Mouse (Mus musculus) small intestine, adult 2 months (tissue): ENCODE data around the gene Cetn4. TPM values are rescaled to one million over a fixed set of nuclear protein-coding genes. Genes with fewer than 3 reads are reported as not detected.

Experiments used
- H3K27ac ChIP-seq: fragments of 200-500 bp; 2 replicates; pipeline ENCODE4 v1.5.1; 2012; ENCODE audit warnings: low read depth, low read length, control low read depth, inconsistent platforms; ENCODE audit not compliant: insufficient read depth
- H3K27me3 ChIP-seq: fragments of 200-500 bp; 2 replicates; pipeline ENCODE4 v1.6.1; 2012; ENCODE audit warnings: mild to moderate bottlenecking, moderate library complexity, low read length, inconsistent platforms; ENCODE audit not compliant: control insufficient read depth, insufficient read depth
- H3K36me3 ChIP-seq: fragments of 200-500 bp; 2 replicates; pipeline ENCODE4 v1.6.1; 2012; ENCODE audit warnings: mild to moderate bottlenecking, low read length, control low read depth, inconsistent platforms; ENCODE audit not compliant: control insufficient read depth, insufficient read depth
- H3K4me1 ChIP-seq: fragments of 200-500 bp; 2 replicates; pipeline ENCODE4 v1.6.1; 2012; ENCODE audit warnings: low read length, inconsistent platforms, mixed read lengths; ENCODE audit not compliant: control insufficient read depth, insufficient read depth, insufficient read length
- H3K4me3 ChIP-seq: fragments of 200-500 bp; 2 replicates; pipeline ENCODE4 v1.5.1; 2012; ENCODE audit warnings: low read depth, mild to moderate bottlenecking, control low read depth, inconsistent platforms, low read length, moderate library complexity
- CTCF ChIP-seq: fragments of 200-500 bp; IDR thresholded peaks from 2 replicates; pipeline ENCODE4 v1.5.1; 2012; ENCODE audit warnings: low read depth, mild to moderate bottlenecking, control low read depth, inconsistent platforms, low read length, moderate library complexity, mixed read lengths; ENCODE audit not compliant: insufficient replicate concordance, insufficient read length; ENCODE audit errors: extremely low read depth
- POLR2A ChIP-seq: fragments of 200-500 bp; IDR thresholded peaks from 2 replicates; pipeline ENCODE4 v1.6.1; 2012; ENCODE audit warnings: low read depth, mild to moderate bottlenecking, control low read depth, inconsistent platforms, low read length, moderate library complexity
- WGBS: fragments of 180-500 bp; shearing (Covaris S2); methylation state at CpG from one replicate; pipeline ENCODE4 v1.1.7; 2018; 5-methylcytosine and 5-hydroxymethylcytosine counted together
- polyA plus RNA-seq: library from polyadenylated mRNA; depleted of rRNA; stranded (reverse); fragments of >200 nt; gene quantifications from 2 replicates; pipeline ENCODE4 v1.2.3, GENCODE M21; 2012; rRNA removed

Gene Cetn4
- polyA plus RNA-seq, 1 experiment, result not detected

DNA sequence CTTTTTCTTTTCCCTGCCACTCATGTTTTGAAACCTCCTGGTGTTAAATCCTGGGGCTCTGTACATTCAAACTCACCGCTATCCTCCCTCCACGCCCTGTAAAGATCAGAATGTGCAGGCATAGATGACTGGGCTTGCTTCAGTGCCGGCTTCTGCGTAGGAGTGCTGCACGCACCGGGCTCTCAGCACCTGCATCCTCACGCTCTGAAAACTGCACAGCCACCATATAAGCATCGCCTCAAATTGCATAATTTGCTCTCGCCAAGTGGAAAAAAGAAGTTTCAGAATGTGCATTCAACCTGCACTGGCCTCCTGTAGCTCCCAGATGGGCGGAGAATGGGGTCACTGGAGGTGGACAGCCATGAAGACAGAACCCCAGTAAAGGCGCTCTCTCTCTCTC, 44.2 kb downstream of the Cetn4 start:
- Histone ChIP-seq H3K4me3 (no peak overlapping the region), H3K27me3 (no peaks in the 10 kb centered on the region), H3K27ac (no peak overlapping the region), H3K36me3 (no peaks in the 10 kb centered on the region), H3K4me1 (no peaks in the 10 kb centered on the region)
- TF ChIP-seq POLR2A (no peak), CTCF (no peak)
- 78% methylated on average over 11 of the region's 11 CpGs for WGBS

DNA sequence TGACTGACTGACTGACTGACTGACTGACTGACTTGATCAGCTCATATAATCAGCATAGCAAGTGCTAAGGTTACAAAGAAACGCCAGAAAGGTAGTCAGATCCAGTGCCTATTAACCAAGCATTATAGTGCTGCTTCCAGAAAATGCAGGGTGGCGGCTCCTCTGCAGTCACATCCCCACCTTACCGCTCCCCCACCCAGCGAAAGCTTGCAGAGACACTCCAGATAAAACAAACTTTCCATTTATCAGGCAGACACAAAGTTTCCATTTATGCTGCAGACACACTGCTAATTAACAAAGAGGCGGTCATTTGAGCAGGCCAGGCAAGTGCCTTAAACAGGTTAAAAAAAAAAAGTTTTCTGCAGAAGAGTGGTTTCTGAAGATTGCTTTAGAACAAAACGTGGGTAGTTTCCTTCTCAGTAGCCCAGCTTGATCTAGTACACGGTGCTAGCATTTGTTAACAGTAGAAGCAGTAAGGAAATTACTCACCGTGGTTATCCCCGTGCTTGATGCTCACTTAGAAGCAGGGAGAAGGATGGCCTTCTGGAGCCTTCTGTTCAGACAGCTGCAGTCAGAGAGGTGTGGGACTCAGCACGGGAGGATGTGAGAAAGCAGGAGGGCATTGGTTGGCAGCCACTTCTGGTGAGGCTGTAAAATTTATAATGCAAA, 53.0 kb downstream of the Cetn4 start:
- 39% methylated on average over 10 of the region's 10 CpGs for WGBS
- H3K4me1 ChIP-seq, result no peaks in the 10 kb centered on the region
- H3K4me3 ChIP-seq, result no peak overlapping the region
- no peak for TF ChIP-seq POLR2A
- TF ChIP-seq CTCF, result no peak
- no peaks in the 10 kb centered on the region for H3K27me3 ChIP-seq
- H3K36me3 ChIP-seq, result no peaks in the 10 kb centered on the region
- H3K27ac ChIP-seq, result no peak overlapping the region

DNA sequence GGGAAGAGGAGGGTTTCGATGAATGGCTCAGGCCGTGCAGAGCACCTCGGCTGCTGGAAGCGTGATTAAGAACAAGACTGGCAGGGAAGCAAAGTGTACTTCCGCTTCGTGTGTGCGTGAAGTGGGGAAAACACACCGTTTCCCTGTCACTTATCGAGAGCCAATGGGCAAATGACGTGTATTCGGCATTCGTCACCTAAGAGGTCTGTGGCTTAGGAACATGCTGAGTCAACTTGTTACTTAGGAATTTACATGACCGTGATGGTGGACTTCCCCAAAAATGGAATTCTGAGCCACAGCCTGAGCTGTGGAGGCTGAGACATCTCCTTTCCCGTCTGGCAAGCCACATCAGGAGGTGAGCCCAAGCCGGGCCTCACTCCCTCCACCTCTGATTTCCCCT, 54.7 kb downstream of the Cetn4 start:
- H3K27ac ChIP-seq, result no peak overlapping the region
- no peaks in the 10 kb centered on the region for H3K27me3 ChIP-seq
- H3K4me1 ChIP-seq, result no peaks in the 10 kb centered on the region
- TF ChIP-seq CTCF (no peak), POLR2A (no peak)
- H3K36me3 ChIP-seq, result no peaks in the 10 kb centered on the region
- 87% methylated on average over 15 of the region's 15 CpGs for WGBS
- no peak overlapping the region for H3K4me3 ChIP-seq

Other genes starting within 250 kb of the Cetn4 start
- gene Adad1, start 249.2 kb downstream of the Cetn4 start, polyA plus RNA-seq, result not detected in 2 replicates
- 0.10 TPM in 1 of 2 replicates, not detected in the other for gene Il2, start 186.7 kb downstream of the Cetn4 start, polyA plus RNA-seq
- gene Il21, start 80.1 kb downstream of the Cetn4 start, polyA plus RNA-seq, result not detected in 2 replicates
- 0.11 and 0.14 TPM in 2 replicates for gene Bbs12, start 154 bp downstream of the Cetn4 start, polyA plus RNA-seq
- 0.51 and 0.70 TPM in 2 replicates for gene Fgf2, start 35.6 kb upstream of the Cetn4 start, polyA plus RNA-seq
- gene Spata5, start 107.2 kb upstream of the Cetn4 start, polyA plus RNA-seq, result 0.25 and 1.0 TPM in 2 replicates
- gene Nudt6, start 107.5 kb upstream of the Cetn4 start, polyA plus RNA-seq, result 6.6 and 10.6 TPM in 2 replicates